Mouse (Mus musculus): ENCODE measurements at regions not wholly inside any gene's neighbourhood (a gene's known extent, or its start where the extent isn't known, plus 50 kb on each side); places are given as distances from the start of the nearest gene placed in this dataset.

- no peak overlapping the region for H3K4me3 ChIP-seq (ENCODE audit: control insufficient read depth in 1 of 2, insufficient read depth in 1 of 2, low read depth in 1 of 2, low read length in 2 of 2)
These were observed 57.0 kb downstream of the Mbl2 start for GRCm38 (mm10) chr19:30289721-30290120.

DNA sequence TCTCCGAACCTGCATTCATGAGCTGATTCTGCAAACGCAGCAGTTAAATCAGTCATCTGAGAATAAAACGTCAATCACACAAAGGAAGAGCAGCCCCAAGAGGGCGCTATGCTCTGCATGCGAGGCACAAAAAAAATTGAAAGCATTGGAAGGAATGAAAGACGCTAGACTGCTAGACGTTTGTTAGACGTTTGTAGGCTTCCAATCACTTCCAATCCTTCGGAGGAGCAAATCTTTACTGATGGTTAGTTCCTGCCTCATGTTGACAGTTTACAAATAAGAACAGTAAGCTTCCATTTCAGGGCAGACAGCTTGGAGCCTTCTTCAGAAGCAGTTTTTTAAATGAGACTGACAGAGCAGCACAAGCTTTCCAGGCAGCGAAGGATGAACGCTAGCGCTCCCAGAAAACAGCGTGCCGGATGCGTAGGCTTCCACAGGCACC, 62.5 kb downstream of the Mbl2 start:
- Histone ChIP-seq H3K4me3 (ENCODE audit: control insufficient read depth in 1 of 2, insufficient read depth in 1 of 2, low read depth in 1 of 2, low read length in 2 of 2) (no peak overlapping the region), H3K9ac (ENCODE audit: low read length) (no peak overlapping the region), H3K4me1 (ENCODE audit: control insufficient read depth in 2 of 2, insufficient read depth in 2 of 2, low read length in 2 of 2) (no peaks in the 10 kb centered on the region), H3K4me2 (ENCODE audit: low read length) (peak overlapping the region; percentile 37; the same call in 1 of the 2 replicates), H3K36me3 (ENCODE audit: control insufficient read depth, insufficient read depth, low read length) (no peaks in the 10 kb centered on the region), H3K9me3 (ENCODE audit: control insufficient read depth, low read length) (no peaks in the 10 kb centered on the region), H3K27me3 (ENCODE audit: control insufficient read depth, insufficient read depth, low read length) (no peaks in the 10 kb centered on the region), H3K27ac (replicated peaks in 1 of 2; ENCODE audit: control insufficient read depth in 1 of 2, insufficient read depth in 1 of 2, low read depth in 2 of 2, low read length in 2 of 2) (no peak overlapping the region)
- 37% methylated on average over 15 of the region's 15 CpGs for WGBS
- no peak for ATAC-seq (ENCODE audit: insufficient number of reproducible peaks, insufficient read depth, low FRiP score, low read depth)

More at GRCm38 (mm10) chr19:30289721-30290120, 57.0 kb downstream of the Mbl2 start:
- 79% methylated on average over 4 of the region's 4 CpGs for WGBS
- Histone ChIP-seq H3K9ac (ENCODE audit: low read length) (no peak overlapping the region), H3K27me3 (ENCODE audit: control insufficient read depth, insufficient read depth, low read length) (no peaks in the 10 kb centered on the region), H3K9me3 (ENCODE audit: control insufficient read depth, low read length) (no peaks in the 10 kb centered on the region), H3K4me2 (ENCODE audit: low read length) (no peak overlapping the region), H3K4me1 (ENCODE audit: control insufficient read depth in 2 of 2, insufficient read depth in 2 of 2, low read length in 2 of 2) (no peaks in the 10 kb centered on the region), H3K36me3 (ENCODE audit: control insufficient read depth, insufficient read depth, low read length) (no peaks in the 10 kb centered on the region), H3K27ac (replicated peaks in 1 of 2; ENCODE audit: control insufficient read depth in 1 of 2, insufficient read depth in 1 of 2, low read depth in 2 of 2, low read length in 2 of 2) (no peak overlapping the region)
- no peak for ATAC-seq (ENCODE audit: insufficient number of reproducible peaks, insufficient read depth, low FRiP score, low read depth)

GRCm38 (mm10) chr19:30296024-30296423, 63.3 kb downstream of the Mbl2 start:
- 81% methylated on average over 3 of the region's 3 CpGs for WGBS
- H3K4me3 ChIP-seq (ENCODE audit: control insufficient read depth in 1 of 2, insufficient read depth in 1 of 2, low read depth in 1 of 2, low read length in 2 of 2) = no peak overlapping the region
- no peaks in the 10 kb centered on the region for H3K9me3 ChIP-seq (ENCODE audit: control insufficient read depth, low read length)
- H3K27me3 ChIP-seq (ENCODE audit: control insufficient read depth, insufficient read depth, low read length) = no peaks in the 10 kb centered on the region
- no peak overlapping the region for H3K9ac ChIP-seq (ENCODE audit: low read length)
- H3K4me1 ChIP-seq (ENCODE audit: control insufficient read depth in 2 of 2, insufficient read depth in 2 of 2, low read length in 2 of 2) = no peaks in the 10 kb centered on the region
- H3K36me3 ChIP-seq (ENCODE audit: control insufficient read depth, insufficient read depth, low read length) = no peaks in the 10 kb centered on the region
- no peak overlapping the region for H3K27ac ChIP-seq (replicated peaks in 1 of 2; ENCODE audit: control insufficient read depth in 1 of 2, insufficient read depth in 1 of 2, low read depth in 2 of 2, low read length in 2 of 2)
- ATAC-seq (ENCODE audit: insufficient number of reproducible peaks, insufficient read depth, low FRiP score, low read depth) = no peak
- no peak overlapping the region for H3K4me2 ChIP-seq (ENCODE audit: low read length)

DNA sequence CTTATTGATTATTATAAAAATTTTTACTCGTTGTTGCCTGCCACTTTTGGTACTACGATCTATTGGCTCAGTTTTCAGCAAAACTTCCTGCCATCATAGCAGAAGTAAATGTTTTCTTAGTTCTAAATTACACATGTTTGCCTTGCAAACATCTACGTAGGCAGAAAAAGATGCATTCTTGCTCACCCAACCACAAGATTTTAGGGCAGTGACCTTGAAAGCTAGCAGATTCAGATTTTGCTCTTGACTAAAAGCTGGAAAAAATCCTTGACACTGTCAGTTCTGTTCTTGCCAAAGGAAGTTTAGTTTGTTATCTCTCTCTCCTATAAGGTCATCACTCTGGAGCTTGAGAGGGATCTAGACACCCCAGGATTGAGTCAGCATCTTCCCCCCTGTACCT, 66.8 kb downstream of the Mbl2 start:
- 85% methylated on average over 3 of the region's 3 CpGs for WGBS

DNA sequence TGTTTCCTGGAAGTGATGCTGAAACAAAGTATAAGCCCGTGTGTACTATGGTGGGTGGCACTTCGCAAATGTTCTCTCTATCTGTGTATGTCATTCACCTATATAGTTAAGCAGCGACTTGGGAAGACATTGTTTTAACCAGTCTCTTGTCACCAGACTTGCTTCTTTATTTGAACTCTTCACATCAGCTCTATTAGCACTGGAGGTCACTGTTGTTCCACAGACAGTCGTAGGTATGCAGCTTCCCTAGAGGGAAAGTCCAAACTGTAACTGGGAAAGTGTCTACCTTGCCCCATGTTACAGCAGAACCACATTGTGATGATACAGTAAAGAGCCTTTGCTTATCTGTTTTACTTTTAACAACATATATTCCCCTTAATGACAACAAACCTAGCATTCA, 69.5 kb downstream of the Mbl2 start:
- Histone ChIP-seq H3K4me3 (ENCODE audit: control insufficient read depth in 1 of 2, insufficient read depth in 1 of 2, low read depth in 1 of 2, low read length in 2 of 2) (no peak overlapping the region), H3K9me3 (ENCODE audit: control insufficient read depth, low read length) (no peaks in the 10 kb centered on the region), H3K9ac (ENCODE audit: low read length) (no peak overlapping the region), H3K36me3 (ENCODE audit: control insufficient read depth, insufficient read depth, low read length) (no peaks in the 10 kb centered on the region), H3K4me2 (ENCODE audit: low read length) (no peak overlapping the region), H3K27ac (replicated peaks in 1 of 2; ENCODE audit: control insufficient read depth in 1 of 2, insufficient read depth in 1 of 2, low read depth in 2 of 2, low read length in 2 of 2) (no peak overlapping the region), H3K27me3 (ENCODE audit: control insufficient read depth, insufficient read depth, low read length) (no peaks in the 10 kb centered on the region), H3K4me1 (ENCODE audit: control insufficient read depth in 2 of 2, insufficient read depth in 2 of 2, low read length in 2 of 2) (no peaks in the 10 kb centered on the region)
- 61% methylated on average over 4 of the region's 4 CpGs for WGBS
- no peak for ATAC-seq (ENCODE audit: insufficient number of reproducible peaks, insufficient read depth, low FRiP score, low read depth)

More for the DNA sequence above, 66.8 kb downstream of the Mbl2 start:
- H3K4me1 ChIP-seq (ENCODE audit: control insufficient read depth in 2 of 2, insufficient read depth in 2 of 2, low read length in 2 of 2) = no peaks in the 10 kb centered on the region
- no peak overlapping the region for H3K4me3 ChIP-seq (ENCODE audit: control insufficient read depth in 1 of 2, insufficient read depth in 1 of 2, low read depth in 1 of 2, low read length in 2 of 2)
- ATAC-seq (ENCODE audit: insufficient number of reproducible peaks, insufficient read depth, low FRiP score, low read depth) = no peak
- no peaks in the 10 kb centered on the region for H3K9me3 ChIP-seq (ENCODE audit: control insufficient read depth, low read length)
- no peaks in the 10 kb centered on the region for H3K27me3 ChIP-seq (ENCODE audit: control insufficient read depth, insufficient read depth, low read length)
- no peak overlapping the region for H3K9ac ChIP-seq (ENCODE audit: low read length)
- no peak overlapping the region for H3K27ac ChIP-seq (replicated peaks in 1 of 2; ENCODE audit: control insufficient read depth in 1 of 2, insufficient read depth in 1 of 2, low read depth in 2 of 2, low read length in 2 of 2)
- H3K36me3 ChIP-seq (ENCODE audit: control insufficient read depth, insufficient read depth, low read length) = no peaks in the 10 kb centered on the region
- H3K4me2 ChIP-seq (ENCODE audit: low read length) = no peak overlapping the region

- no peaks in the 10 kb centered on the region for H3K27me3 ChIP-seq (ENCODE audit: control insufficient read depth, insufficient read depth, low read length)
- no peaks in the 10 kb centered on the region for H3K4me1 ChIP-seq (ENCODE audit: control insufficient read depth in 2 of 2, insufficient read depth in 2 of 2, low read length in 2 of 2)
- no peak overlapping the region for H3K4me2 ChIP-seq (ENCODE audit: low read length)
- H3K9ac ChIP-seq (ENCODE audit: low read length) = no peak overlapping the region
- H3K9me3 ChIP-seq (ENCODE audit: control insufficient read depth, low read length) = no peaks in the 10 kb centered on the region
- H3K4me3 ChIP-seq (ENCODE audit: control insufficient read depth in 1 of 2, insufficient read depth in 1 of 2, low read depth in 1 of 2, low read length in 2 of 2) = no peak overlapping the region
- no peaks in the 10 kb centered on the region for H3K36me3 ChIP-seq (ENCODE audit: control insufficient read depth, insufficient read depth, low read length)
- no peak for ATAC-seq (ENCODE audit: insufficient number of reproducible peaks, insufficient read depth, low FRiP score, low read depth)
- no peak overlapping the region for H3K27ac ChIP-seq (replicated peaks in 1 of 2; ENCODE audit: control insufficient read depth in 1 of 2, insufficient read depth in 1 of 2, low read depth in 2 of 2, low read length in 2 of 2)
- 75% methylated on average over 2 of the region's 2 CpGs for WGBS
These were observed 73.6 kb downstream of the Mbl2 start for GRCm38 (mm10) chr19:30306379-30306778.

GRCm38 (mm10) chr19:30306919-30307318, 74.2 kb downstream of the Mbl2 start:
- H3K36me3 ChIP-seq (ENCODE audit: control insufficient read depth, insufficient read depth, low read length) = no peaks in the 10 kb centered on the region
- H3K9me3 ChIP-seq (ENCODE audit: control insufficient read depth, low read length) = no peaks in the 10 kb centered on the region
- no peak overlapping the region for H3K4me2 ChIP-seq (ENCODE audit: low read length)
- WGBS = 79% methylated on average over 6 of the region's 6 CpGs
- no peaks in the 10 kb centered on the region for H3K4me1 ChIP-seq (ENCODE audit: control insufficient read depth in 2 of 2, insufficient read depth in 2 of 2, low read length in 2 of 2)
- no peak for ATAC-seq (ENCODE audit: insufficient number of reproducible peaks, insufficient read depth, low FRiP score, low read depth)
- no peak overlapping the region for H3K9ac ChIP-seq (ENCODE audit: low read length)
- no peak overlapping the region for H3K4me3 ChIP-seq (ENCODE audit: control insufficient read depth in 1 of 2, insufficient read depth in 1 of 2, low read depth in 1 of 2, low read length in 2 of 2)
- no peak overlapping the region for H3K27ac ChIP-seq (replicated peaks in 1 of 2; ENCODE audit: control insufficient read depth in 1 of 2, insufficient read depth in 1 of 2, low read depth in 2 of 2, low read length in 2 of 2)
- no peaks in the 10 kb centered on the region for H3K27me3 ChIP-seq (ENCODE audit: control insufficient read depth, insufficient read depth, low read length)

DNA sequence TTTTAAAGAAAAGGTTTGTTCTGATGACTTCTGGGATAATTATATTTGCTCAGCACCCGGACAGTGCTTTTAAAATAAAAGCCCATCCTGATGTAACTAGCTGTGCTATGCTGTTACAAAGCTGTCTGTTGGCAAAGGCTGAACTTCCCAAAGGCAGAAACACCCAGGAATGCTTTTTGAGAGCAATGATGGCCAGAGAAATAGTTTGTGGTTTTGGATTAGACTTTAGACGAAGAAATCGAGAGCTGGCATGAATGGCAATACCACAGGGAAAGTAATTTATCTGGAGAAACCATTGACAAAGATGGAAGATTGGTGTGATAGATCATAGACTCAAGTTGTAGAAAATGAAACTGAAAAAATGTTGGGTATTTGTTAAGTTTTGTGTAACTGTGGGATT, 84.6 kb downstream of the Mbl2 start:
- no peaks in the 10 kb centered on the region for H3K27me3 ChIP-seq (ENCODE audit: control insufficient read depth, insufficient read depth, low read length)
- no peaks in the 10 kb centered on the region for H3K9me3 ChIP-seq (ENCODE audit: control insufficient read depth, low read length)
- H3K36me3 ChIP-seq (ENCODE audit: control insufficient read depth, insufficient read depth, low read length) = no peaks in the 10 kb centered on the region
- H3K27ac ChIP-seq (replicated peaks in 1 of 2; ENCODE audit: control insufficient read depth in 1 of 2, insufficient read depth in 1 of 2, low read depth in 2 of 2, low read length in 2 of 2) = no peak overlapping the region
- H3K9ac ChIP-seq (ENCODE audit: low read length) = no peak overlapping the region
- 93% methylated on average over 3 of the region's 3 CpGs for WGBS
- H3K4me2 ChIP-seq (ENCODE audit: low read length) = no peak overlapping the region
- no peaks in the 10 kb centered on the region for H3K4me1 ChIP-seq (ENCODE audit: control insufficient read depth in 2 of 2, insufficient read depth in 2 of 2, low read length in 2 of 2)
- no peak for ATAC-seq (ENCODE audit: insufficient number of reproducible peaks, insufficient read depth, low FRiP score, low read depth)
- H3K4me3 ChIP-seq (ENCODE audit: control insufficient read depth in 1 of 2, insufficient read depth in 1 of 2, low read depth in 1 of 2, low read length in 2 of 2) = no peak overlapping the region

Data from heart, embryonic 14.5 days (tissue).